Mouse (Mus musculus) adrenal gland, postnatal 25 days (tissue): Measurements from ENCODE around the gene Catsper4. TPM values are rescaled to one million over a fixed set of nuclear protein-coding genes. Genes with fewer than 3 reads are reported as not detected.

ENCODE experiments used
- DNase-seq: peaks from one replicate; pipeline ENCODE4 v3.0.0; 2021; ENCODE audit warnings: mixed read lengths
- total RNA-seq: library from RNA; stranded (reverse); gene quantifications from 2 replicates; pipeline ENCODE4 v1.2.3, GENCODE M21; 2021

Gene Catsper4
- total RNA-seq, 1 experiment from 2014 or later, result not detected

DNA sequence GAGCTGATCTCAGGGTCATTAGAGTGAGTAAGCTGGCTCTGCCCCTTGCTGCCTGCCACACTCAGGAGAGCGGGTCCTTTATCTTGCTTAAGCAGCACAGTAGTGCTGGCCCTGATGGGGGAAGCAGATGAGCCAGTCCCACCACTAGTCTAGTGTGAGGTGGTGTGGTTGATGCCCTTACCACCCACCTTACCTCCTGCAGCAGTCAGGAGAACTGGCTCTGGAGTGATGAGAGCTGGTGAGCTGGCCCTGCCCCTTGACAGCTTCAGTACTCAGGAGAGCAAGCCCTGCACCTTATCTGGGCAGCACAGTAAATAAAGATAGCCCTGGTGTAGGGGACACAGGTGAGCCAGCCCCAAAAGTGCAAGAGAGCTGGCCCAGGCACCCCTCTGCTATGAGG lies 46.1 kb downstream of the Catsper4 start:
- no peak for DNase-seq

DNA sequence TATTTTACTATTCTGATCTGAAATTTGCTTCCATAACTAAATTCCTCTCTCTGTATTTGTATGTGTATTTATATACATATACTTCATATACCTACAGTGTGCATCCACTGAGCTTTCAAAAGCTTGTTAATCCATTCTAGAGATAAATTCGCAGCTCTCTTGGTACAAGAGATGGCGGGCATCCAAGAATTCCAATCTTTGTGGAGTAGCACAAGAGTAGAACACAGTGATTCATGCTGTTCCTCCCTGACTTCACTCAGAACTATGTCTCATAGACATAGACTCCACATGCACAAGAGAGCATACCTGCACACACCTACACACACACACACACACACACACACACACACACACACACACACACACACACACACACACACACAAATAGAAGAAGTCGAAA lies 54.8 kb downstream of the Catsper4 start:
- DNase-seq, result peak; percentile 19

DNA sequence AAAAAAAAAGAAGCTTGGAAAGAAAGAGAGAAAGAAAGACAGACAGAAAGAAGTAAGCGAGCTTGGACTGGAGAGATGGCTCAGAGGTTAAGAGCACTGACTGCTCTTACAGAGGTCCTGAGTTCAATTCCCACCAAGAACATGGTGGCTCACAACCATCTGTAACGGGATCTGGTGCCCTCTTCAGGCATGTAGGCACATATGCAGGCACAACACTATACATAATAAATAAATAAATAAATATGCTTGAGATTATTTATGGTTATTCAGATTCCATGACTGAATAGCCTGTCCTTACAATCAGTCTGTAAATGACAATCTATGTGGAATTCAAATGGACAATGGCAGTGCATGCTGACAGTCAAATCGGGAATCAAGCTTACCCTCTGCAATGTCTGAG lies 60.3 kb downstream of the Catsper4 start:
- DNase-seq, result no peak

DNA sequence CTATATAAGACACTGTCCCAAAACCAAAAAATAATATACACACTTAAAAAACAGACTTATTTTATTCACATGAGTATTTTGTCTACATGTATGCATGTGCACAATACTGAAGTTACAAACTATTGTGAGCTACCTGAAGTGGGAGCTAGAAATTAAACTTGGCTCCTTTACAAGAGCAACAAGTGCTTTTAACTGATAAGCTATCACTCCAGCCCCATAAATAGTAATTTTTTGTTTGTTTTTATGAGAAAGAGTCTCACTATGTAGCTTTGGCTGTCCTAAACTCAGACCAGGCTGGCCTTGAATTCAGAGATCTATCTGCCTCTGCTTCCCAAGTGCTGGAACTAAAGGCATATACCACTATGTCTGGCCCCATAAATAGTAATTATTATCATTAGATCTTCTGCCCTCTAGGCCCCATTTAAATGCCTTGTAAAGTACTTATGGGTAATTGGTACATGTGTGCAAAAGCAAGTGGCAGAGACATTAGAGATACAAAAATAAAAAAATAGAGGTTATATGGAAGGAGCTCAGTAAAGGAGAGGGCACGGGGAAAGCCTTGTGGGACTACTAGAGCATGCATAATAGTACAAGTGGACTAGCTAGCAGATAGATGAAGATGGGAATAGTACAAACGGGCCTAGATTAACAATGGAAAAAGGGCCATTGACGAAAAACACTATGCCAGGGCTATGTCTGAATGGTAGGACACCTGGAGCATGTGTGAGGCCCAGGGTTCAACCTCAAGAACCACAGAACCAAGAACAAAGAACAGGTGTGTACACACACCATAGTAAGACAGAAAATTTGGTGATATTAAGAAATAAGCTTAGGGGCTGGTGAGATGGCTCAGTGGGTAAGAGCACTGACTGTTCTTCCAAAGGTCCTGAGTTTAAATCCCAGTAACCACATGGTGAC lies 61.4 kb downstream of the Catsper4 start:
- DNase-seq, result no peak

DNA sequence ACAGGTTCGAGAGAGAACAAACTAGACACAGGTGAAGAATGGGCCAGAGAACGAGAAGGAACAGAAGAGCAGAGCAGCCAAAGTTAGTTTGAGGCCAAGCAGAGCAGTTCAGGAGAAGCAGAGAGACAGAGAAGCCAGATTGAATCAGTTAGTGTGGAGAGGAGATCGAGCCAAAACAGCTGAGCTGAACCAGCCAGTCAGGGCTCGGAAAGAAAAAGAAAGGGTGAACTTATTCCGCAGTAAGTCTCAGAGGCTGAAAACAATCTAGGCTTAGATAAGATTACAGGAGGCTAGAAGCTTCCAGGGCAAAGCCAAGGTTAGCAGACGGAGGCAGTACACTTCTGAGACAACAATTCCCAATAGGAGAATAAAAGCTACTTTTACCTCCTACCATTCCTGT lies 62.2 kb downstream of the Catsper4 start:
- no peak for DNase-seq

DNA sequence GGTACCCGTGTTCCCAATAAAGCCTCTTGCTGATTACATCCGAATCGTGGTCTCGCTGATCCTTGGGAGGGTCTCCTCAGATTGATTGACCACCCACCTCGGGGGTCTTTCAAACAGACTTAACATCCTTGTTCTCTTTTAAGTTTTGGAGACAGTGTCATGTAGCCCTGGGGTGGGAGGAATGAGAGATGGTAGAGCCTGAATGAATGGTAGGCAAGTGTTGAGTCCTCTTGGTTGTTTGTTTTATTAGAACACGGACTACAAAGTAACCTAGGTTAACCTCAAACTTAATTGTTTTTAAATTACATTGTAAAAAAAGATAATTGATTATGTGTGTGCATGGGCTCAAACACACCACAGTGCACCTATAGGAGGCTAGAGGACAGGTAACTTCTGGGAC lies 62.6 kb downstream of the Catsper4 start:
- no peak for DNase-seq

Other genes with a start within 250 kb of the Catsper4 start
- gene Dhdds, start 226.5 kb downstream of the Catsper4 start, total RNA-seq, result 45.2 and 55.0 TPM in 2 replicates
- not detected in 2 replicates for gene Lin28a, start 208.5 kb downstream of the Catsper4 start, total RNA-seq
- not detected in 2 replicates for gene Zfp683, start 173.5 kb downstream of the Catsper4 start, total RNA-seq
- gene Crybg2, start 166.6 kb downstream of the Catsper4 start, total RNA-seq, result 0.15 TPM in 1 of 2 replicates, not detected in the other
- 3.5 and 8.4 TPM in 2 replicates for gene Cd52, start 132.3 kb downstream of the Catsper4 start, total RNA-seq
- 8.1 and 9.4 TPM in 2 replicates for gene Ubxn11, start 124.8 kb downstream of the Catsper4 start, total RNA-seq
- 62.5 and 73.2 TPM in 2 replicates for gene Sh3bgrl3, start 98.6 kb downstream of the Catsper4 start, total RNA-seq
- 15.7 and 19.2 TPM in 2 replicates for gene Cep85, start 40.3 kb downstream of the Catsper4 start, total RNA-seq
- gene Gm7534, start 24.4 kb downstream of the Catsper4 start, total RNA-seq, result not detected in 2 replicates
- gene Cnksr1, start 11.0 kb upstream of the Catsper4 start, total RNA-seq, result 0.49 TPM in 1 of 2 replicates, not detected in the other
- not detected in 2 replicates for gene E130218I03Rik, start 16.3 kb upstream of the Catsper4 start, total RNA-seq
- gene Zfp593, start 18.2 kb upstream of the Catsper4 start, total RNA-seq, result 8.8 and 10.3 TPM in 2 replicates
- gene Gm30191, start 19.6 kb upstream of the Catsper4 start, total RNA-seq, result not detected in 2 replicates
- gene Grrp1, start 26.7 kb upstream of the Catsper4 start, total RNA-seq, result 6.2 and 8.3 TPM in 2 replicates
- gene Pdik1l, start 60.5 kb upstream of the Catsper4 start, total RNA-seq, result 19.7 and 20.2 TPM in 2 replicates
- not detected in 2 replicates for gene Trim63, start 87.7 kb upstream of the Catsper4 start, total RNA-seq
- 21.1 and 21.5 TPM in 2 replicates for gene Slc30a2, start 115.8 kb upstream of the Catsper4 start, total RNA-seq
- 1.7 and 2.1 TPM in 2 replicates for gene Extl1, start 156.5 kb upstream of the Catsper4 start, total RNA-seq
- 7.9 and 9.1 TPM in 2 replicates for gene Pafah2, start 168.9 kb upstream of the Catsper4 start, total RNA-seq
- 75.6 and 87.4 TPM in 2 replicates for gene Stmn1, start 240.9 kb upstream of the Catsper4 start, total RNA-seq